In the genomic region with DNA sequence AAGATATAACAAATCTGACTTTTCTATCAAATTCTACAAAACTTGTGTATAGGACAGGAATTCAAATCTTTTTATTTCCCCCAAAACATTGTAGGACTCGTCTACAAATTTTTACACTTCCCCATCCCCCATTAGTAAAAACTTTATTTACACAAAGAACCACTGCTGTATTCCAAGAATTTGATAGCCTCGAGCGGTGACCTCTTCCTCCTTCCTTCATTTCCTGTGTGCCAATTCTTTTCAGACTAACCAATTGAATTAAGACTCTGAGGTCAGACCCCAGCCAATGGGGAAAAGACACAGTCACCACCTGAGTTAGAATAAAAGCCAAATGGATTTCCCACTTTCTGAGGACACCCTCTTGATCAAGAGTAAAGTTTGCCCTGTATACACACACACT, we compare ENCODE assay signal across 25 mouse cellular contexts.
DNase-seq lines count a peak whose midpoint lies in the region; ATAC-seq and TF ChIP-seq lines count a peak whose summit lies in the region.
"Had no signal": no experiment of that assay in that cellular context is flagged by ENCODE, and none has a peak within 500 bp of the region (broad histone marks: within the 10 kb centered on the region; RNA-seq: fewer than 3 reads in every experiment).

No protein-coding gene starts in this region.

- WGBS in heart, embryonic 12.5 days: 50% methylated on average over 3 of the region's 3 CpGs
- 37% methylated on average over 3 of the region's 3 CpGs for WGBS in kidney, postnatal 0 days

- H3K27me3 ChIP-seq in heart, embryonic 12.5 days (replicated peaks): no peaks in the 10 kb centered on the region
- no peaks in the 10 kb centered on the region for H3K27me3 ChIP-seq in kidney, postnatal 0 days (ENCODE audit: insufficient read depth, low read length)
- H3K27me3 ChIP-seq: forebrain, embryonic 13.5 days; heart, embryonic 13.5 days; Patski had no signal

- ATAC-seq in heart, embryonic 12.5 days (ENCODE audit: insufficient number of reproducible peaks, low FRiP score): no peak
- ATAC-seq in kidney, postnatal 0 days (replicated peaks; ENCODE audit: low FRiP score, low read depth): no peak
- ATAC-seq in frontal cortex, adult (ENCODE audit: low TSS enrichment): no peak
- ATAC-seq: forebrain, embryonic 13.5 days; forebrain, embryonic 16.5 days; hindbrain, postnatal 0 days; inflammation-experienced regulatory T-cells, adult 6 months; Patski had no signal

- peaks cover 11% of the 10 kb centered on the region for H3K4me1 ChIP-seq in heart, embryonic 12.5 days (replicated peaks)
- H3K4me1 ChIP-seq in kidney, postnatal 0 days (replicated peaks; ENCODE audit: insufficient read depth, low read length): no peaks in the 10 kb centered on the region; the same call in 1 of the 2 replicates
- H3K4me1 ChIP-seq: forebrain, embryonic 13.5 days had no signal

- no peak overlapping the region for H3K4me2 ChIP-seq in heart, embryonic 12.5 days
- H3K4me2 ChIP-seq in kidney, postnatal 0 days (ENCODE audit: low read length): no peak overlapping the region
- H3K4me2 ChIP-seq: forebrain, embryonic 13.5 days; heart, embryonic 13.5 days; hindbrain, embryonic 14.5 days had no signal

- no peak overlapping the region for H3K9ac ChIP-seq in heart, embryonic 12.5 days
- H3K9ac ChIP-seq in kidney, postnatal 0 days (ENCODE audit: low read depth, low read length): no peak overlapping the region
- H3K9ac ChIP-seq: forebrain, embryonic 13.5 days; heart, embryonic 13.5 days; hindbrain, embryonic 14.5 days had no signal

- peak; percentile 63 for DNase-seq in heart, adult 11 months
- peak; percentile 42 for DNase-seq in kidney, postnatal 0 days (ENCODE audit: low spot score)
- no peak for DNase-seq in kidney, postnatal 14 days
- DNase-seq in embryo, embryonic 10.5 days (ENCODE audit: low spot score): peak; percentile 58
- DNase-seq: adrenal gland, postnatal 10 days; adrenal gland, postnatal 36 days; cerebellum, adult 18-20 months; cerebellum, adult 9-10 months; cerebellum, postnatal 14 days; gastrocnemius, adult 2 months; gastrocnemius, postnatal 14 days; heart, adult 18-20 months; heart, postnatal 14 days; heart, postnatal 4 days; kidney, adult 11 months had no signal

- no peak for TF ChIP-seq CTCF in kidney, postnatal 0 days (IDR thresholded peaks at IDR 0.05; ENCODE audit: low read depth)

- no peaks in the 10 kb centered on the region for H3K36me3 ChIP-seq in heart, embryonic 12.5 days
- H3K36me3 ChIP-seq in kidney, postnatal 0 days (ENCODE audit: insufficient read depth, low read length): no peaks in the 10 kb centered on the region
- H3K36me3 ChIP-seq: forebrain, embryonic 10.5 days; heart, embryonic 13.5 days had no signal

- no peak overlapping the region for H3K27ac ChIP-seq in heart, embryonic 12.5 days (ENCODE audit: poor library complexity, severe bottlenecking)
- no peak overlapping the region for H3K27ac ChIP-seq in kidney, postnatal 0 days
- H3K27ac ChIP-seq: forebrain, embryonic 13.5 days; gastrocnemius, adult 2 months; heart, embryonic 13.5 days; hindbrain, embryonic 14.5 days; hindbrain, postnatal 0 days had no signal

- no peaks in the 10 kb centered on the region for H3K9me3 ChIP-seq in heart, embryonic 12.5 days (replicated peaks)
- no peaks in the 10 kb centered on the region for H3K9me3 ChIP-seq in kidney, postnatal 0 days (replicated peaks; ENCODE audit: low read length)
- H3K9me3 ChIP-seq: forebrain, embryonic 10.5 days; forebrain, embryonic 13.5 days; heart, embryonic 13.5 days had no signal

- H3K4me3 ChIP-seq in heart, embryonic 12.5 days: no peak overlapping the region
- H3K4me3 ChIP-seq in kidney, postnatal 0 days (replicated peaks; ENCODE audit: low read depth, low read length): no peak overlapping the region
- H3K4me3 ChIP-seq: forebrain, embryonic 10.5 days; forebrain, embryonic 13.5 days; gastrocnemius, adult 2 months; heart, embryonic 13.5 days had no signal
